Comparison of ENCODE assay signal across 27 mouse cellular contexts in genomic region chr8:46963619-46964145, GRCm38 (mm10). TPM values are rescaled to one million over a fixed set of nuclear protein-coding genes. Genes with fewer than 3 reads are reported as not detected.
DNase-seq lines count a peak whose midpoint lies in the region; ATAC-seq lines count a peak whose summit lies in the region.
"Had no signal": no experiment of that assay in that cellular context is flagged by ENCODE, and none has a peak within 500 bp of the region (broad histone marks: within the 10 kb centered on the region; RNA-seq: fewer than 3 reads in every experiment).

No protein-coding gene starts in this region.

- 0 out of 2 replicates have a peak overlapping the region, but pooled peaks have one; percentile 3 for H3K27ac ChIP-seq in forebrain, embryonic 12.5 days
- no peak overlapping the region for H3K27ac ChIP-seq in forebrain, embryonic 15.5 days (replicated peaks)
- H3K27ac ChIP-seq in neural tube, embryonic 15.5 days (replicated peaks) = no peak overlapping the region
- H3K27ac ChIP-seq in limb, embryonic 10.5 days = peak overlapping the region; percentile 84
- H3K27ac ChIP-seq: embryonic facial prominence, embryonic 12.5 days; hindbrain, embryonic 14.5 days; liver, embryonic 12.5 days; macrophage; midbrain, embryonic 15.5 days; stomach, postnatal 0 days had no signal

- DNase-seq in neural tube, embryonic 10.5 days (ENCODE audit: extremely low spot score, low spot score) = no peak
- peak; percentile 38 for DNase-seq in limb, embryonic 10.5 days (ENCODE audit: low spot score)
- DNase-seq in thymus, postnatal 36 days = no peak
- DNase-seq: adrenal gland, postnatal 25 days; cerebellum, adult 2 months; cerebellum, postnatal 25 days; gastrocnemius, postnatal 14 days; kidney, postnatal 14 days; layer of hippocampus, adult 9-11 months; liver, postnatal 0 days; lung, postnatal 10 days; spleen, adult 18-20 months; thymus, adult 18-20 months; thymus, postnatal 25 days had no signal

- H3K4me3 ChIP-seq in forebrain, embryonic 12.5 days (replicated peaks) = no peak overlapping the region
- H3K4me3 ChIP-seq in forebrain, embryonic 15.5 days = no peak overlapping the region
- no peak overlapping the region for H3K4me3 ChIP-seq in neural tube, embryonic 15.5 days (replicated peaks)
- H3K4me3 ChIP-seq in limb, embryonic 10.5 days = no peak overlapping the region
- H3K4me3 ChIP-seq: embryonic facial prominence, embryonic 12.5 days; heart, embryonic 12.5 days; liver, embryonic 12.5 days; midbrain, embryonic 15.5 days had no signal

- no peaks in the 10 kb centered on the region for H3K9me3 ChIP-seq in forebrain, embryonic 12.5 days
- H3K9me3 ChIP-seq in forebrain, embryonic 15.5 days = no peaks in the 10 kb centered on the region
- no peaks in the 10 kb centered on the region for H3K9me3 ChIP-seq in neural tube, embryonic 15.5 days (replicated peaks)
- no peaks in the 10 kb centered on the region for H3K9me3 ChIP-seq in limb, embryonic 10.5 days (replicated peaks)
- H3K9me3 ChIP-seq: embryonic facial prominence, embryonic 12.5 days; heart, embryonic 12.5 days; liver, embryonic 12.5 days; midbrain, embryonic 15.5 days had no signal

- no peak for ATAC-seq in forebrain, embryonic 12.5 days (ENCODE audit: low FRiP score)
- ATAC-seq in forebrain, embryonic 15.5 days (replicated peaks) = no peak
- ATAC-seq in neural tube, embryonic 15.5 days (ENCODE audit: low FRiP score) = peak; percentile 24; the same call in 1 of the 2 replicates
- no peak for ATAC-seq in cerebellum, adult (ENCODE audit: insufficient number of reproducible peaks, low FRiP score, low TSS enrichment)
- ATAC-seq: CD4-positive, CD25-positive, alpha-beta regulatory T cell, adult 4 months; intestine, postnatal 0 days; liver, embryonic 12.5 days; liver, postnatal 0 days had no signal

- 16% methylated on average over 8 of the region's 8 CpGs for WGBS in forebrain, embryonic 12.5 days
- 16% methylated on average over 8 of the region's 8 CpGs for WGBS in forebrain, embryonic 15.5 days
- WGBS in neural tube, embryonic 15.5 days = 30% methylated on average over 8 of the region's 8 CpGs
- 27% methylated on average over 8 of the region's 8 CpGs for WGBS in limb, embryonic 10.5 days

- no peak overlapping the region for H3K9ac ChIP-seq in forebrain, embryonic 12.5 days
- H3K9ac ChIP-seq in forebrain, embryonic 15.5 days (replicated peaks) = no peak overlapping the region
- H3K9ac ChIP-seq in neural tube, embryonic 15.5 days (replicated peaks) = no peak overlapping the region
- H3K9ac ChIP-seq: embryonic facial prominence, embryonic 12.5 days; heart, embryonic 12.5 days; hindbrain, embryonic 14.5 days; liver, embryonic 12.5 days; liver, postnatal 0 days; midbrain, embryonic 15.5 days had no signal

- H3K4me1 ChIP-seq in forebrain, embryonic 12.5 days = peaks cover 13% of the 10 kb centered on the region
- H3K4me1 ChIP-seq in forebrain, embryonic 15.5 days = no peaks in the 10 kb centered on the region
- H3K4me1 ChIP-seq in neural tube, embryonic 15.5 days = peaks cover 13% of the 10 kb centered on the region; the same call in 1 of the 2 replicates
- H3K4me1 ChIP-seq in limb, embryonic 10.5 days = peaks cover 34% of the 10 kb centered on the region
- H3K4me1 ChIP-seq: liver, embryonic 12.5 days had no signal

- no peak overlapping the region for H3K4me2 ChIP-seq in forebrain, embryonic 12.5 days
- no peak overlapping the region for H3K4me2 ChIP-seq in forebrain, embryonic 15.5 days (replicated peaks)
- no peak overlapping the region for H3K4me2 ChIP-seq in neural tube, embryonic 15.5 days
- H3K4me2 ChIP-seq: embryonic facial prominence, embryonic 12.5 days; heart, embryonic 12.5 days; hindbrain, embryonic 14.5 days; liver, embryonic 12.5 days; midbrain, embryonic 15.5 days had no signal

- no peaks in the 10 kb centered on the region for H3K27me3 ChIP-seq in forebrain, embryonic 12.5 days
- H3K27me3 ChIP-seq in forebrain, embryonic 15.5 days = no peaks in the 10 kb centered on the region
- H3K27me3 ChIP-seq in neural tube, embryonic 15.5 days (replicated peaks) = no peaks in the 10 kb centered on the region
- H3K27me3 ChIP-seq in limb, embryonic 10.5 days (ENCODE audit: low read depth, poor library complexity, severe bottlenecking) = 0 out of 2 replicates have a peak, but pooled peaks cover 11% of the 10 kb centered on the region
- H3K27me3 ChIP-seq: embryonic facial prominence, embryonic 12.5 days; liver, embryonic 12.5 days; midbrain, embryonic 15.5 days had no signal

- no peaks in the 10 kb centered on the region for H3K36me3 ChIP-seq in forebrain, embryonic 12.5 days (replicated peaks)
- H3K36me3 ChIP-seq in forebrain, embryonic 15.5 days = no peaks in the 10 kb centered on the region
- H3K36me3 ChIP-seq in neural tube, embryonic 15.5 days = no peaks in the 10 kb centered on the region
- H3K36me3 ChIP-seq in limb, embryonic 10.5 days = no peaks in the 10 kb centered on the region
- H3K36me3 ChIP-seq: embryonic facial prominence, embryonic 12.5 days; heart, embryonic 12.5 days; liver, embryonic 12.5 days; midbrain, embryonic 15.5 days had no signal

RNA-seq across cellular contexts. Expression of gene Enpp6, which starts 23.0 kb away (rescaled TPM):
- 0.14 and 0.24 TPM in 2 replicates for polyA plus RNA-seq in forebrain, embryonic 12.5 days (2016; fragmentation: Nextera tagmentation; extraction: Ambion mirVana)
- 0.14 and 0.31 TPM in 2 replicates for polyA plus RNA-seq in forebrain, embryonic 15.5 days (2015; fragmentation: Nextera tagmentation; extraction: Ambion mirVana)
- 1.3 and 1.5 TPM in 2 replicates for polyA plus RNA-seq in neural tube, embryonic 15.5 days (2015; fragmentation: Nextera tagmentation; extraction: Ambion mirVana)
- 0.09 and 0.24 TPM in 2 replicates for polyA plus RNA-seq in limb, embryonic 10.5 days (2016; fragmentation: Nextera tagmentation; extraction: Ambion mirVana)
- polyA plus RNA-seq: midbrain, embryonic 15.5 days had no signal

Comparison
In these comparisons a context has a peak if more than half of its experiments do, and no peak if none do; other contexts are left out.
1. H3K27ac ChIP-seq: peak in forebrain, embryonic 12.5 days (single experiment) and limb, embryonic 10.5 days (single experiment); none in forebrain, embryonic 15.5 days (single experiment) and neural tube, embryonic 15.5 days (single experiment).